Mouse (Mus musculus): ENCODE data around the gene Jhy. TPM values are rescaled to one million over a fixed set of nuclear protein-coding genes. Genes with fewer than 3 reads are reported as not detected.

The Jhy gene
- 0.67 TPM in 1 of 2 replicates, not detected in the other for polyA plus RNA-seq (2014; fragmentation: Nextera tagmentation; extraction: Ambion mirVana)

GRCm38 (mm10) chr9:40963586-40964417 is at the start of gene Jhy:
Gene Jhy, minus strand, starts transcription at chr9:40964118.
- WGBS = under 1% methylated on average over 51 of the region's 51 CpGs
- Histone ChIP-seq H3K4me3 (ENCODE audit: low read depth, low read length) (peak within 1 kb of the TSS; percentile 46), H3K27me3 (ENCODE audit: control insufficient read depth, insufficient read depth, low read length) (peaks cover 21% of the 10 kb centered on the region), H3K27ac (ENCODE audit: low read depth, low read length) (no peak within 1 kb of the TSS), H3K9ac (ENCODE audit: low read length) (peak within 1 kb of the TSS; percentile 56), H3K9me3 (ENCODE audit: control insufficient read depth, low read length) (no peaks in the 10 kb centered on the region), H3K4me2 (ENCODE audit: low read depth, low read length, severe bottlenecking) (peak within 1 kb of the TSS; percentile 92), H3K36me3 (ENCODE audit: control insufficient read depth, insufficient read depth, low read length) (no peaks in the 10 kb centered on the region), H3K4me1 (replicated peaks; ENCODE audit: control insufficient read depth, insufficient read depth, low read length) (peaks cover 6% of the 10 kb centered on the region; the same call in 1 of the 2 replicates)
- ATAC-seq (replicated peaks; ENCODE audit: low FRiP score) (peak; percentile 71; the same call in 1 of the 2 replicates), DNase-seq (ENCODE audit: low spot score) (peak; percentile 66)

DNA sequence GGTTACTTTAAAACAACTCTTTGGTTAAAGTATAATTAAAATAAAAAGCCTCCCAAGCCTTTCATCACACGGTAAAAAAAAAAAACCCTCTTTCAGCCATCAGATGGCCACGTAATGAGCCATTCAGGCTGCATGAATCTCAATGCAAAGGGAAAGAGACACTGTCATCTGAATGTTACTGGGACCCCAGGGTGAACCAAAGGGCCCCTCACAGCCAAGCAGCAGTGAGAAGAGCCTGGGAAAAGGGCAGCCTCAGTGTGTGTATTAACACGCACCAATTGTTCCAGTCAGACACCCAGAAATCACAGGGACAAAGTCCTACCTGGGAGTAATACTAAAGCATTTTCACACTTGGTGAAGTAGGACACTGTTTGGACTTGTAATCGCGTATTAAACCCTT is 48.5 kb upstream of the Jhy start:
- H3K9ac ChIP-seq (ENCODE audit: low read length) = peak overlapping the region; percentile 27; the same call in 1 of the 2 replicates
- no peaks in the 10 kb centered on the region for H3K9me3 ChIP-seq (ENCODE audit: control insufficient read depth, low read length)
- no peaks in the 10 kb centered on the region for H3K36me3 ChIP-seq (ENCODE audit: control insufficient read depth, insufficient read depth, low read length)
- H3K4me1 ChIP-seq (replicated peaks; ENCODE audit: control insufficient read depth, insufficient read depth, low read length) = peaks cover 22% of the 10 kb centered on the region; the same call in 1 of the 2 replicates
- H3K4me2 ChIP-seq (ENCODE audit: low read depth, low read length, severe bottlenecking) = peak overlapping the region; percentile 39; the same call in 1 of the 2 replicates
- no peak for DNase-seq (ENCODE audit: low spot score)
- no peaks in the 10 kb centered on the region for H3K27me3 ChIP-seq (ENCODE audit: control insufficient read depth, insufficient read depth, low read length)
- no peak overlapping the region for H3K4me3 ChIP-seq (ENCODE audit: low read depth, low read length)
- no peak; the same call in 1 of the 2 replicates for ATAC-seq (replicated peaks; ENCODE audit: low FRiP score)
- 47% methylated on average over 5 of the region's 5 CpGs for WGBS
- H3K27ac ChIP-seq (ENCODE audit: low read depth, low read length) = peak overlapping the region; percentile 97

DNA sequence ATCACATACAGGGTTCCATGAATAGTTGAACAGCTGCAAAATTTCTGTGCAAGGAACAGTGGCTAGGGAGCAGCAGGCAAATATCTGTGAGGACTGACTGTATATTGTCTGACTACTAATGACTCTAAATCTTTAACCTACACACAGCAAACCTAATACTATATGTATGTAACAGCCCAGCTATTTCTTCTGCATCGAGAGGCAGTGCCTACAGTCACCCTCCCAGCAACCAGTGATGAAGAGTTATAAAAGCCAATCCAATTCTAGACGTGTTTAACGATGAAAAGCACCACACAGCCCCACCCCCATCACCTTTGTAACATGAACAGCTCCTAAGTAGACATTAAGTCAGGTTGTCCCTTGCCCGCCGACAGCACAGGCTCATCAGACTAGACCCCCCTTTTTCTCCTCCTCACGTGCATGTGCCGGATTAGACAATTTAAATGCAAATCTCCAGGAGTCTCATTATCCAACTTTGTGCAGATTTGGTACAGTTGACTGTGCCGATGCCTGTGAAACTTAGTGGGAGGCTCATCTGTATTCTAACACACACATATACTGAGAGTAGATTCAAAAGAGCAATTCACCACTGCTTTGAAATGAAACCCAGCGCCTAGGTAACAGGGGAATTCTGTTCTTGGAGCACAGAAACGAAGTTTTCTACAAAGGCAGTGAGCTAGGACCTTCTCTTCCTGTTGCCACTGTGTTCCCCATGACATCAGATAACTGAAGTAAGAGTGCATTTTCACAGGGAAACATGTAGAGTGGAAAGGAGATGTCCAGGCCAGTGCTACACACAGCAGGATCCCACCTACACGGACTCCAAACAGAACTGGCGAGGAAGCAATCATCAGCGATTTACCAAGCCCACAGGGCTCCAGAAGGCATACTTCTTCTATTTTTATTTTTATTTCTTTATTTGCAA is 47.9 kb upstream of the Jhy start:
- Histone ChIP-seq H3K4me1 (replicated peaks; ENCODE audit: control insufficient read depth, insufficient read depth, low read length) (peaks cover 22% of the 10 kb centered on the region; the same call in 1 of the 2 replicates), H3K9me3 (ENCODE audit: control insufficient read depth, low read length) (no peaks in the 10 kb centered on the region), H3K4me3 (ENCODE audit: low read depth, low read length) (no peak overlapping the region), H3K27ac (ENCODE audit: low read depth, low read length) (peak overlapping the region; percentile 97), H3K27me3 (ENCODE audit: control insufficient read depth, insufficient read depth, low read length) (no peaks in the 10 kb centered on the region), H3K4me2 (ENCODE audit: low read depth, low read length, severe bottlenecking) (peak overlapping the region; percentile 39; the same call in 1 of the 2 replicates), H3K9ac (ENCODE audit: low read length) (peak overlapping the region; percentile 32; the same call in 1 of the 2 replicates), H3K36me3 (ENCODE audit: control insufficient read depth, insufficient read depth, low read length) (no peaks in the 10 kb centered on the region)
- ATAC-seq (replicated peaks; ENCODE audit: low FRiP score) = peak; percentile 91
- DNase-seq (ENCODE audit: low spot score) = peak; percentile 76
- 20% methylated on average over 13 of the region's 13 CpGs for WGBS

DNA sequence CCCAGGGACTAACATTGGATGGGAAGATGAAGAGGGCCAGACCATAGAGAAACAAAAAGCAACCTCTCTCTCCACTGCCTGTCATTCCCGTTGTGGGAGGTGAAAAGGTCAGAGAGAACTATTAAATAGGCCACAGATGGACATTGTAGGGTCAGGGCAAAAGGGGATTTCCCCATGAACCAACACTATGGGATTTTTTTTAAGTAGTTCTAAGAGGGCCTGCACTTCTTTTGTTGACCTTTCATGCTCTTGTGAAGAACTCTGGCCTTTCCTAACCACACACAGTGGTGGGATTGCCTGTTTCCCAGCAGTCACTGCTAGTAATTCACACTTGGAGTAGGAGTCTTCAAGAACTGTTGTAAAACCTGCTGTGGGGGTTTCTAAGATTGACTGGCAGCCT is 43.9 kb upstream of the Jhy start:
- Histone ChIP-seq H3K9me3 (ENCODE audit: control insufficient read depth, low read length) (no peaks in the 10 kb centered on the region), H3K9ac (ENCODE audit: low read length) (no peak overlapping the region), H3K27me3 (ENCODE audit: control insufficient read depth, insufficient read depth, low read length) (no peaks in the 10 kb centered on the region), H3K4me3 (ENCODE audit: low read depth, low read length) (no peak overlapping the region), H3K4me1 (replicated peaks; ENCODE audit: control insufficient read depth, insufficient read depth, low read length) (peaks cover 12% of the 10 kb centered on the region; the same call in 1 of the 2 replicates), H3K4me2 (ENCODE audit: low read depth, low read length, severe bottlenecking) (no peak overlapping the region), H3K36me3 (ENCODE audit: control insufficient read depth, insufficient read depth, low read length) (no peaks in the 10 kb centered on the region), H3K27ac (ENCODE audit: low read depth, low read length) (no peak overlapping the region)
- WGBS = 5% methylated on average over 1 of the region's 1 CpGs
- DNase-seq (ENCODE audit: low spot score) (no peak), ATAC-seq (replicated peaks; ENCODE audit: low FRiP score) (no peak)

GRCm38 (mm10) chr9:41004415-41004814 is 40.5 kb upstream of the Jhy start, which contains the start of gene Crtam:
Gene Crtam, minus strand, starts transcription at chr9:41004628.
- DNase-seq (ENCODE audit: low spot score) (no peak), ATAC-seq (replicated peaks; ENCODE audit: low FRiP score) (no peak)
- 72% methylated on average over 4 of the region's 4 CpGs for WGBS
- no peaks in the 10 kb centered on the region for H3K9me3 ChIP-seq (ENCODE audit: control insufficient read depth, low read length)
- no peaks in the 10 kb centered on the region; the same call in 1 of the 2 replicates for H3K4me1 ChIP-seq (replicated peaks; ENCODE audit: control insufficient read depth, insufficient read depth, low read length)
- H3K4me2 ChIP-seq (ENCODE audit: low read depth, low read length, severe bottlenecking) = no peak within 1 kb of the TSS
- no peak within 1 kb of the TSS for H3K4me3 ChIP-seq (ENCODE audit: low read depth, low read length)
- H3K27me3 ChIP-seq (ENCODE audit: control insufficient read depth, insufficient read depth, low read length) = no peaks in the 10 kb centered on the region
- no peak within 1 kb of the TSS for H3K9ac ChIP-seq (ENCODE audit: low read length)
- no peaks in the 10 kb centered on the region for H3K36me3 ChIP-seq (ENCODE audit: control insufficient read depth, insufficient read depth, low read length)
- no peak within 1 kb of the TSS for H3K27ac ChIP-seq (ENCODE audit: low read depth, low read length)

DNA sequence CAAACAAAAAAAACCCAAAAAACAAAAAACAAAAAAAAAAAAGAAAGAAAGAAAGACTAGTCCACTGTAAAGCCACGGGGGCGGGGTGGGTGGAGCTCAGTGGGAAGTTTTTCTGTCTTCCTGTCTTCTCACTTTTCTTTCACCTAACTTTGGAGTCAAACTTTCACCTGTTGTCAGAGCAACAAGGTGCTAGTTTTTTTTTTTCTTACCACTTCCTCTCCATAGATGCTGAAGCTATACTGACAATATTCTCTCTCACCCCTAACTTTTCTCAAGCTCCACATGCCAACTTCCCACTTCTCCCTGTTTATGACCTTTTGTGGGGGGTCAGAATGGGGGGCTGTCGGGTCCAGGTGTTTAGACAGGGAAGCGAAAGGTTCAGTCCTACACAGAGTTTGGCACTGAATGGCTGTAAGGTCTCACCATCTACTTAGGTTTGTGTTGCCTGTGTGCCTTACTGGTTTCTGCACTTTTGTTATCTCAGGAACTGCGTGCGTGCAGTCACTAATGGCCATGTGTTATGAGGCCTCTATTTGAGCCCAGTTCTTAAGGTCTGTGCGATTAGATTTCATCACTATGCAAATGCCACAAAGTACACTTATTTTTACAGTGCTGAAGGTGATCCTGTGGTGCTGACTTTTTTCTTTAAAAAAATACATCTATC is 33.3 kb upstream of the Jhy start:
- Histone ChIP-seq H3K9ac (ENCODE audit: low read length) (no peak overlapping the region), H3K9me3 (ENCODE audit: control insufficient read depth, low read length) (no peaks in the 10 kb centered on the region), H3K4me3 (ENCODE audit: low read depth, low read length) (no peak overlapping the region), H3K4me1 (replicated peaks; ENCODE audit: control insufficient read depth, insufficient read depth, low read length) (no peaks in the 10 kb centered on the region; the same call in 1 of the 2 replicates), H3K36me3 (ENCODE audit: control insufficient read depth, insufficient read depth, low read length) (no peaks in the 10 kb centered on the region), H3K27me3 (ENCODE audit: control insufficient read depth, insufficient read depth, low read length) (no peaks in the 10 kb centered on the region), H3K4me2 (ENCODE audit: low read depth, low read length, severe bottlenecking) (no peak overlapping the region), H3K27ac (ENCODE audit: low read depth, low read length) (no peak overlapping the region)
- 88% methylated on average over 7 of the region's 7 CpGs for WGBS
- ATAC-seq (replicated peaks; ENCODE audit: low FRiP score) (no peak), DNase-seq (ENCODE audit: low spot score) (no peak)

- Histone ChIP-seq H3K4me1 (replicated peaks; ENCODE audit: control insufficient read depth, insufficient read depth, low read length) (no peaks in the 10 kb centered on the region; the same call in 1 of the 2 replicates), H3K9me3 (ENCODE audit: control insufficient read depth, low read length) (no peaks in the 10 kb centered on the region), H3K4me3 (ENCODE audit: low read depth, low read length) (no peak overlapping the region), H3K9ac (ENCODE audit: low read length) (no peak overlapping the region), H3K4me2 (ENCODE audit: low read depth, low read length, severe bottlenecking) (no peak overlapping the region), H3K36me3 (ENCODE audit: control insufficient read depth, insufficient read depth, low read length) (no peaks in the 10 kb centered on the region), H3K27me3 (ENCODE audit: control insufficient read depth, insufficient read depth, low read length) (no peaks in the 10 kb centered on the region), H3K27ac (ENCODE audit: low read depth, low read length) (no peak overlapping the region)
- 81% methylated on average over 5 of the region's 5 CpGs for WGBS
- DNase-seq (ENCODE audit: low spot score) (no peak), ATAC-seq (replicated peaks; ENCODE audit: low FRiP score) (no peak)
Measured at GRCm38 (mm10) chr9:40994075-40994474, 30.2 kb upstream of the Jhy start.

GRCm38 (mm10) chr9:40991511-40991910 is 27.6 kb upstream of the Jhy start:
- Histone ChIP-seq H3K4me3 (ENCODE audit: low read depth, low read length) (no peak overlapping the region), H3K4me2 (ENCODE audit: low read depth, low read length, severe bottlenecking) (no peak overlapping the region), H3K27ac (ENCODE audit: low read depth, low read length) (no peak overlapping the region), H3K4me1 (replicated peaks; ENCODE audit: control insufficient read depth, insufficient read depth, low read length) (no peaks in the 10 kb centered on the region; the same call in 1 of the 2 replicates), H3K36me3 (ENCODE audit: control insufficient read depth, insufficient read depth, low read length) (no peaks in the 10 kb centered on the region), H3K9me3 (ENCODE audit: control insufficient read depth, low read length) (no peaks in the 10 kb centered on the region), H3K27me3 (ENCODE audit: control insufficient read depth, insufficient read depth, low read length) (no peaks in the 10 kb centered on the region), H3K9ac (ENCODE audit: low read length) (no peak overlapping the region)
- 93% methylated on average over 6 of the region's 6 CpGs for WGBS
- DNase-seq (ENCODE audit: low spot score) (no peak), ATAC-seq (replicated peaks; ENCODE audit: low FRiP score) (no peak)
